Mouse (Mus musculus) adrenal gland, adult 10 weeks (tissue): ENCODE data around the gene Gm4846. TPM values are rescaled to one million over a fixed set of nuclear protein-coding genes. Genes with fewer than 3 reads are reported as not detected.

Source experiments
- polyA plus RNA-seq: library from polyadenylated mRNA; stranded (reverse); fragments of 350-450 nt; fragmentation: Illumina TruSeq; extraction: RNeasy Lipid Tissue Mini Kit (QIAGEN cat#74804); gene quantifications from one replicate; pipeline ENCODE4 v1.2.3, GENCODE M21; 2014; ENCODE audit warnings: low read depth, low replicate concordance

The Gm4846 gene
- polyA plus RNA-seq, result 0.64 TPM

DNA sequence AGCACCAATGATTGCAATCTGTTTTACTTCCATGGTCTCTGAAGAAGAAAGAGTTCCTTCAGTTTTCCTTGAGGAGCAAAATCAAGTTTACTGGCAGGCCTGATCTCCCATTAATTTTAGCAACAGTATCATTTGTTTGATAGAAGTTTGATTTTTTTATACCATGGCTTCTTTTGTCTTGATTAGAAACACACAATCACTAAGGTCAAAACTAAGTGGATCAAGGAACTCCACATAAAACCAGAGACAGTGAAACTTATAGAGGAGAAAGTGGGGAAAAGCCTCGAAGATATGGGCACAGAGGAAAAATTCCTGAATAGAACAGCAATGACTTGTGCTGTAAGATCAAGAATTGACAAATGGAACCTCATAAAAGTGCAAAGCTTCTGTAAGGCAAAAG lies at the start of gene Gm4846:
TSS of gene Gm4846 (minus strand) at position 101 of the 400 bp plus-strand sequence.

Other genes starting within 250 kb of the Gm4846 start
- 8.0 TPM for gene Ildr2, start 243.4 kb downstream of the Gm4846 start, polyA plus RNA-seq
- 21.6 TPM for gene Tada1, start 118.5 kb downstream of the Gm4846 start, polyA plus RNA-seq
- gene Pogk, start 87.7 kb downstream of the Gm4846 start, polyA plus RNA-seq, result 27.2 TPM
- not detected for gene Gm4847, start 150.1 kb upstream of the Gm4846 start, polyA plus RNA-seq
- gene Fmo9, start 184.3 kb upstream of the Gm4846 start, polyA plus RNA-seq, result not detected